Mouse (Mus musculus) embryonic facial prominence, embryonic 10.5 days (tissue): Measurements from ENCODE around the gene Lmx1a. TPM values are rescaled to one million over a fixed set of nuclear protein-coding genes. Genes with fewer than 3 reads are reported as not detected.

Experiments used
- DNase-seq: peaks from one replicate; pipeline ENCODE4 v3.0.0-alpha.2; 2017; ENCODE audit warnings: low spot score
- H3K27ac ChIP-seq: fragments of 300-500 bp; sonication (generic); replicated peaks from 2 replicates; pipeline ENCODE4 v1.5.1; 2016; ENCODE audit warnings: mild to moderate bottlenecking
- H3K27me3 ChIP-seq: fragments of 300-500 bp; sonication (generic); replicated peaks from 2 replicates; pipeline ENCODE4 v1.6.1; 2016; ENCODE audit warnings: low read depth, mild to moderate bottlenecking; ENCODE audit not compliant: poor library complexity, severe bottlenecking
- H3K36me3 ChIP-seq: fragments of 300-500 bp; sonication (generic); replicated peaks from 2 replicates; pipeline ENCODE4 v1.6.1; 2016; ENCODE audit warnings: mild to moderate bottlenecking, moderate library complexity
- H3K4me1 ChIP-seq: fragments of 300-500 bp; sonication (generic); 2 replicates; pipeline ENCODE4 v1.6.1; 2016
- H3K4me3 ChIP-seq: fragments of 300-500 bp; sonication (generic); 2 replicates; pipeline ENCODE4 v1.5.1; 2016; ENCODE audit warnings: mild to moderate bottlenecking, moderate library complexity
- H3K9me3 ChIP-seq: fragments of 300-500 bp; sonication (generic); 2 replicates; pipeline ENCODE4 v1.6.1; 2016; ENCODE audit warnings: mild to moderate bottlenecking
- WGBS: fragments of 180-500 bp; shearing (Covaris S2); methylation state at CpG from one replicate; pipeline ENCODE4 v1.1.7; 2016; 5-methylcytosine and 5-hydroxymethylcytosine counted together
- polyA plus RNA-seq: library from polyadenylated mRNA; unstranded; fragments of >200 nt; fragmentation: Nextera tagmentation; extraction: Ambion mirVana; gene quantifications from 2 replicates; pipeline ENCODE4 v1.2.1, GENCODE M21; 2016

Lmx1a gene
- polyA plus RNA-seq, 1 experiment from 2014 or later, result 2.6 TPM

GRCm38 (mm10) chr1:167700221-167700620 lies 11.2 kb downstream of the Lmx1a start:
- peaks cover 75% of the 10 kb centered on the region for H3K27me3 ChIP-seq
- H3K27ac ChIP-seq, result no peak overlapping the region
- DNase-seq, result no peak
- H3K4me3 ChIP-seq, result no peak overlapping the region
- no peaks in the 10 kb centered on the region for H3K36me3 ChIP-seq
- 7% methylated on average over 7 of the region's 7 CpGs for WGBS
- H3K9me3 ChIP-seq, result no peaks in the 10 kb centered on the region
- peaks cover 8% of the 10 kb centered on the region for H3K4me1 ChIP-seq

- DNase-seq, result no peak
- no peaks in the 10 kb centered on the region for H3K36me3 ChIP-seq
- H3K4me1 ChIP-seq, result no peaks in the 10 kb centered on the region
- H3K27ac ChIP-seq, result no peak overlapping the region
- WGBS, result 84% methylated on average over 7 of the region's 7 CpGs
- no peaks in the 10 kb centered on the region for H3K9me3 ChIP-seq
- H3K4me3 ChIP-seq, result no peak overlapping the region
- H3K27me3 ChIP-seq, result peaks cover 23% of the 10 kb centered on the region
Observed at GRCm38 (mm10) chr1:167705527-167705926, 16.5 kb downstream of the Lmx1a start.

GRCm38 (mm10) chr1:167708761-167709160 lies 19.7 kb downstream of the Lmx1a start:
- WGBS, result 64% methylated on average over 5 of the region's 5 CpGs
- no peak overlapping the region for H3K27ac ChIP-seq
- H3K36me3 ChIP-seq, result no peaks in the 10 kb centered on the region
- no peak overlapping the region for H3K4me3 ChIP-seq
- H3K27me3 ChIP-seq, result peaks cover 10% of the 10 kb centered on the region; the same call in 1 of the 2 replicates
- DNase-seq, result no peak
- no peaks in the 10 kb centered on the region for H3K9me3 ChIP-seq
- H3K4me1 ChIP-seq, result no peaks in the 10 kb centered on the region

GRCm38 (mm10) chr1:167715730-167716341 lies 26.8 kb downstream of the Lmx1a start:
- H3K27ac ChIP-seq, result no peak overlapping the region
- H3K36me3 ChIP-seq, result no peaks in the 10 kb centered on the region
- no peak overlapping the region for H3K4me3 ChIP-seq
- peaks cover 10% of the 10 kb centered on the region for H3K4me1 ChIP-seq
- WGBS, result 62% methylated on average over 6 of the region's 6 CpGs
- no peaks in the 10 kb centered on the region for H3K9me3 ChIP-seq
- peaks cover 10% of the 10 kb centered on the region for H3K27me3 ChIP-seq
- no peak for DNase-seq

GRCm38 (mm10) chr1:167734471-167734870 lies 45.4 kb downstream of the Lmx1a start:
- DNase-seq, result peak; percentile 62

GRCm38 (mm10) chr1:167736793-167737192 lies 47.8 kb downstream of the Lmx1a start:
- DNase-seq, result no peak
- 89% methylated on average over 3 of the region's 3 CpGs for WGBS
- no peak overlapping the region for H3K27ac ChIP-seq
- H3K27me3 ChIP-seq, result peaks cover 26% of the 10 kb centered on the region; the same call in 1 of the 2 replicates
- H3K4me1 ChIP-seq, result peaks cover 16% of the 10 kb centered on the region
- no peaks in the 10 kb centered on the region for H3K36me3 ChIP-seq
- no peak overlapping the region for H3K4me3 ChIP-seq
- no peaks in the 10 kb centered on the region for H3K9me3 ChIP-seq

More at GRCm38 (mm10) chr1:167734471-167734870, 45.4 kb downstream of the Lmx1a start:
- Histone ChIP-seq H3K27ac (0 out of 2 replicates have a peak overlapping the region, but pooled peaks have one; percentile 35), H3K27me3 (peaks cover 34% of the 10 kb centered on the region; the same call in 1 of the 2 replicates), H3K4me1 (peaks cover 16% of the 10 kb centered on the region), H3K9me3 (no peaks in the 10 kb centered on the region), H3K36me3 (no peaks in the 10 kb centered on the region), H3K4me3 (no peak overlapping the region)
- WGBS, result 6% methylated on average over 6 of the region's 6 CpGs

GRCm38 (mm10) chr1:167739286-167739685 lies 50.2 kb downstream of the Lmx1a start:
- peaks cover 9% of the 10 kb centered on the region; the same call in 1 of the 2 replicates for H3K27me3 ChIP-seq
- no peaks in the 10 kb centered on the region for H3K36me3 ChIP-seq
- WGBS, result 84% methylated on average over 7 of the region's 7 CpGs
- no peak overlapping the region for H3K27ac ChIP-seq
- no peak overlapping the region for H3K4me3 ChIP-seq
- peaks cover 6% of the 10 kb centered on the region for H3K4me1 ChIP-seq
- DNase-seq, result no peak
- no peaks in the 10 kb centered on the region for H3K9me3 ChIP-seq

GRCm38 (mm10) chr1:167746676-167747075 lies 57.6 kb downstream of the Lmx1a start:
- 59% methylated on average over 6 of the region's 6 CpGs for WGBS

GRCm38 (mm10) chr1:167752661-167753060 lies 63.6 kb downstream of the Lmx1a start:
- no peak for DNase-seq
- Histone ChIP-seq H3K9me3 (no peaks in the 10 kb centered on the region), H3K27ac (no peak overlapping the region), H3K36me3 (no peaks in the 10 kb centered on the region), H3K27me3 (peaks cover 38% of the 10 kb centered on the region), H3K4me3 (no peak overlapping the region), H3K4me1 (peaks cover 18% of the 10 kb centered on the region)
- 83% methylated on average over 5 of the region's 5 CpGs for WGBS

More at GRCm38 (mm10) chr1:167746676-167747075, 57.6 kb downstream of the Lmx1a start:
- no peaks in the 10 kb centered on the region for H3K27me3 ChIP-seq
- no peaks in the 10 kb centered on the region for H3K36me3 ChIP-seq
- H3K27ac ChIP-seq, result no peak overlapping the region
- H3K4me1 ChIP-seq, result no peaks in the 10 kb centered on the region
- DNase-seq, result no peak
- H3K4me3 ChIP-seq, result no peak overlapping the region
- H3K9me3 ChIP-seq, result no peaks in the 10 kb centered on the region

GRCm38 (mm10) chr1:167754085-167754484 lies 65.0 kb downstream of the Lmx1a start:
- DNase-seq, result no peak
- Histone ChIP-seq H3K4me3 (no peak overlapping the region), H3K36me3 (no peaks in the 10 kb centered on the region), H3K4me1 (peaks cover 32% of the 10 kb centered on the region), H3K9me3 (no peaks in the 10 kb centered on the region), H3K27me3 (peaks cover 38% of the 10 kb centered on the region), H3K27ac (no peak overlapping the region)
- 75% methylated on average over 4 of the region's 4 CpGs for WGBS

- Histone ChIP-seq H3K27me3 (peaks cover 38% of the 10 kb centered on the region), H3K27ac (no peak overlapping the region), H3K36me3 (no peaks in the 10 kb centered on the region), H3K4me1 (peaks cover 40% of the 10 kb centered on the region), H3K9me3 (no peaks in the 10 kb centered on the region), H3K4me3 (no peak overlapping the region)
- 28% methylated on average over 14 of the region's 14 CpGs for WGBS
- peak; percentile 18 for DNase-seq
Observed at GRCm38 (mm10) chr1:167754636-167755522, 65.8 kb downstream of the Lmx1a start.

- no peaks in the 10 kb centered on the region for H3K36me3 ChIP-seq
- peak; percentile 25 for DNase-seq
- H3K4me1 ChIP-seq, result peaks cover 68% of the 10 kb centered on the region
- no peaks in the 10 kb centered on the region for H3K9me3 ChIP-seq
- peaks cover 59% of the 10 kb centered on the region for H3K27me3 ChIP-seq
- H3K27ac ChIP-seq, result no peak overlapping the region
- H3K4me3 ChIP-seq, result no peak overlapping the region
- WGBS, result 62% methylated on average over 8 of the region's 8 CpGs
Observed at GRCm38 (mm10) chr1:167758208-167758607, 69.2 kb downstream of the Lmx1a start.
